Mouse (Mus musculus) stomach, postnatal 0 days (tissue): ENCODE data around the gene Adra1b.

Source experiments
- CTCF ChIP-seq: IDR thresholded peaks from 2 replicates; pipeline ENCODE4 v1.5.1; 2016; ENCODE audit warnings: antibody characterized with exemption, low read depth, mild to moderate bottlenecking, moderate library complexity
- EP300 ChIP-seq: optimal IDR thresholded peaks from 2 replicates; pipeline ENCODE3; 2016; ENCODE audit warnings: antibody characterized with exemption

GRCm38 (mm10) chr11:43933480-43933879 is 32.5 kb upstream of the Adra1b start:
- no peak for TF ChIP-seq CTCF
- no peak for TF ChIP-seq EP300
